Mouse (Mus musculus) kidney, embryonic 16.5 days (tissue): ENCODE measurements around the gene Gkn1. TPM values are rescaled to one million over a fixed set of nuclear protein-coding genes. Genes with fewer than 3 reads are reported as not detected.

ENCODE experiments used
- ATAC-seq: fragments of 200-750 bp; cut with Nextera tagmentation; 2 replicates; pipeline ENCODE4 v1.8.0; 2017; ENCODE audit warnings: moderate TSS enrichment; ENCODE audit not compliant: low FRiP score, low TSS enrichment
- H3K27ac ChIP-seq: fragments of 300-500 bp; sonication (generic); 2 replicates; pipeline ENCODE4 v1.5.1; 2014; ENCODE audit warnings: low read length
- H3K27me3 ChIP-seq: fragments of 300-500 bp; sonication (generic); 2 replicates; pipeline ENCODE4 v1.6.1; 2014; ENCODE audit warnings: low read length, control low read depth, mixed read lengths; ENCODE audit not compliant: insufficient read depth
- H3K36me3 ChIP-seq: fragments of 300-500 bp; sonication (generic); 2 replicates; pipeline ENCODE4 v1.6.1; 2014; ENCODE audit warnings: low read length, control low read depth, mixed read lengths; ENCODE audit not compliant: insufficient read depth
- H3K4me1 ChIP-seq: fragments of 300-500 bp; sonication (generic); 2 replicates; pipeline ENCODE4 v1.6.1; 2014; ENCODE audit warnings: low read length, control low read depth, mixed read lengths; ENCODE audit not compliant: insufficient read depth
- H3K4me2 ChIP-seq: fragments of 300-500 bp; sonication (generic); replicated peaks from 2 replicates; pipeline ENCODE4 v1.6.1; 2014; ENCODE audit warnings: low read depth, low read length
- H3K4me3 ChIP-seq: fragments of 300-500 bp; sonication (generic); 2 replicates; pipeline ENCODE4 v1.5.1; 2014; ENCODE audit warnings: mild to moderate bottlenecking, low read length
- H3K9ac ChIP-seq: fragments of 300-500 bp; sonication (generic); replicated peaks from 2 replicates; pipeline ENCODE4 v1.6.1; 2014; ENCODE audit warnings: low read length
- H3K9me3 ChIP-seq: fragments of 300-500 bp; sonication (generic); 2 replicates; pipeline ENCODE4 v1.6.1; 2016; ENCODE audit warnings: low read length, control low read depth
- WGBS: fragments of 180-500 bp; shearing (Covaris S2); extraction: QIAGEN DNeasy Blood & Tissue Kit; methylation state at CpG from one replicate; pipeline ENCODE4 v1.1.7; 2014; 5-methylcytosine and 5-hydroxymethylcytosine counted together
- polyA plus RNA-seq: library from polyadenylated mRNA; unstranded; fragments of >200 nt; fragmentation: Nextera tagmentation; extraction: Ambion mirVana; gene quantifications from 2 replicates; pipeline ENCODE4 v1.2.1, GENCODE M21; 2015

Gkn1 gene
- polyA plus RNA-seq = not detected in 2 replicates

DNA sequence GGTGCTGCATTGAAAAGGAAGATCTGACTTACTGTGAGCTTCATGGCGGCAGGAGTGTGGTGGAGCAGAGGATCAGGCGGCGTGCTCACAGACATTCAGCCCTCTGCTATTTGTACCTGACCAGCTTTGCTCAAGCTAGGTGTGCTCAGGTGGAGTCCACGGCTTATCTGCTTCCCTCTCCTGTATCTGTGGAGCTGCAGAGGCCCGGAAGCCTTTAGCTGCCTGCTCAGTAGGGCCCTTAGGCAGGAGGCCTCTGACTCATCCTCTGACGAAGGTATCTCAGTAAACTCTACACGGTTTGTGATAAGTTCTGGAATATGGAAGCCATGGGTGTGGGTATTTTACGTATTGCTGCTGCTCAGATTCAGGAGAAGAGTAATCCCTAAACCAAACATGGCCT is at the start of gene Gkn1:
Gene Gkn1 (minus strand): TSS at position 114 of the 400 bp plus-strand sequence.
- no peak for ATAC-seq
- Histone ChIP-seq H3K9me3 (no peaks in the 10 kb centered on the region), H3K9ac (no peak within 1 kb of the TSS), H3K4me2 (no peak within 1 kb of the TSS), H3K4me3 (no peak within 1 kb of the TSS), H3K27me3 (no peaks in the 10 kb centered on the region; the same call in 1 of the 2 replicates), H3K36me3 (no peaks in the 10 kb centered on the region), H3K4me1 (no peaks in the 10 kb centered on the region), H3K27ac (no peak within 1 kb of the TSS)
- WGBS = 95% methylated on average over 8 of the region's 8 CpGs

DNA sequence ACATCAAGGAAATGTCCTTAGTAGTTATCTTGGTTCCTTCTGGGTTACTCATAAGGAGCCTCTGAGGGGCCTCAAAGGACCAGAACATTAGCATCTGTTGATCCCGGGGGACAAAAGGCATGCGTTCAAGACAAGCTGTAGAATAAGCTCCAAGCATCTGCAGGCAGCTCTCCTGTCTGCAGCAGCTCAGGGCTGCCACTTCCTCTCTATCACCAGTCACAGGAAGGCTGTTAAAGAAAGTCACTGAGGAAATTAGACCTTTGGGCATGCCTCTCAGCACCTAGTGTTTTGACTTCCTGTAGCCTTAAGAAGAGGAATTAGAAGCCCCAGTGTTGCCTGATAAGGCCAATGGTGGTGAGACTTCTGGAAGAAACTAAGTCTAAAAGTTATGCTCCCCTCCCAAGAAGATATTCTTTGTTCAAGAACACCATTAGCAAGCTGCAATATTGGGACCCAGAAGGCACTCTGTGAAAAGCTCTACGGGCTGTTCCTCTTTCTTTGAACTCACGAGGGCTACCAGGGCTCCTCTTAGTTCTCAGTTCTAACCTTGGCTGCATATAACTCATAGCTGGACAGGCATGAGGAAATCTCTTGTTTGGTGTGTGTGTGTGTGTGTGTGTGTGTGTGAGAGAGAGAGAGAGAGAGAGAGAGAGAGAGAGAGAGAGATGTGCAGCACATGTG is 49.3 kb upstream of the Gkn1 start:
- H3K36me3 ChIP-seq = no peaks in the 10 kb centered on the region
- H3K4me3 ChIP-seq = no peak overlapping the region
- H3K27me3 ChIP-seq = no peaks in the 10 kb centered on the region
- H3K9ac ChIP-seq = no peak overlapping the region
- peaks cover under 1% of the 10 kb centered on the region; the same call in 1 of the 2 replicates for H3K4me1 ChIP-seq
- no peak for ATAC-seq
- no peak overlapping the region for H3K27ac ChIP-seq
- 53% methylated on average over 4 of the region's 4 CpGs for WGBS
- H3K4me2 ChIP-seq = no peak overlapping the region
- no peaks in the 10 kb centered on the region for H3K9me3 ChIP-seq

DNA sequence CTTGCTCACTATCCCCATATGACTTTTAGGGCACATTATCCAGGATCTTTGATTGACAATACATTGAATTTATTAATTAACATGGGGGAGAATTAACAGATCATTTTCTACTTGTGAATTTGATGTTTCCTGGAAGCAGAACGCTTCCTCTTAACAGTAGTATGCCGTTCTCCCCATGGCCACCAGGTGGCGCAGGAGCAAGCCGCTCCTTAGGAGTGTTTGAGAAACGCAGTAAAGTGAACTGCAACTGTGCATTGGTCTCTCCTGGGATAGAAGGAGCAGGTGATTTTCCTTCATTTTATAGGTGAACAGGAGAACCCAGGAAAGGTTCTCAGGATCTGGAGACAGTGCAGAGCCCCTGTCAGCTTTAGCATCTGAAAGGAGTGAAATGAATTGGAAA is 48.4 kb upstream of the Gkn1 start:
- Histone ChIP-seq H3K9me3 (no peaks in the 10 kb centered on the region), H3K4me1 (peaks cover 6% of the 10 kb centered on the region; the same call in 1 of the 2 replicates), H3K36me3 (no peaks in the 10 kb centered on the region), H3K4me3 (no peak overlapping the region), H3K27ac (no peak overlapping the region), H3K27me3 (no peaks in the 10 kb centered on the region), H3K4me2 (no peak overlapping the region), H3K9ac (no peak overlapping the region)
- ATAC-seq = no peak
- WGBS = 2% methylated on average over 5 of the region's 5 CpGs

DNA sequence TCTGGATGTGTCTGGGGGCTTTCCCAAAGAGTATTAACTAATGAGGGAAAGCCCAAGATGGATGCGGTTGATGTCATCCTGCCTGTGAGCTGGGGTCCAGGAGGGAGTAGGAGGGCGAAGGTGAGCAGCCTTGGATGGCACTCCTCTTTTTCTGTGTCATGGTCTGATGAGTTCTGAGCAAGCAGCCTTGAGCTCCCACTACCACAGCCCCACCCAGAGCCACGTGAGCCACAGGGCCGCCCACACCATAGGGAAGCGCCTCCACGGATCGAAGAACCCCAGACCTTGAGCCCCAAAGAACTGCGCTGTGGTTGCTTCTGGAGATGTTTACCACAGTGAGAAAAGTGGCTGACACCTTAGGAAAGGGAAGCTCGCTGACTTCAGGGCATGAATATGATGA is 44.0 kb upstream of the Gkn1 start:
- H3K36me3 ChIP-seq = no peaks in the 10 kb centered on the region
- 70% methylated on average over 9 of the region's 9 CpGs for WGBS
- H3K9ac ChIP-seq = no peak overlapping the region
- peak; percentile 65; the same call in 1 of the 2 replicates for ATAC-seq
- H3K27ac ChIP-seq = no peak overlapping the region
- H3K4me3 ChIP-seq = no peak overlapping the region
- H3K27me3 ChIP-seq = no peaks in the 10 kb centered on the region
- no peaks in the 10 kb centered on the region for H3K9me3 ChIP-seq
- no peak overlapping the region for H3K4me2 ChIP-seq
- peaks cover 12% of the 10 kb centered on the region for H3K4me1 ChIP-seq

DNA sequence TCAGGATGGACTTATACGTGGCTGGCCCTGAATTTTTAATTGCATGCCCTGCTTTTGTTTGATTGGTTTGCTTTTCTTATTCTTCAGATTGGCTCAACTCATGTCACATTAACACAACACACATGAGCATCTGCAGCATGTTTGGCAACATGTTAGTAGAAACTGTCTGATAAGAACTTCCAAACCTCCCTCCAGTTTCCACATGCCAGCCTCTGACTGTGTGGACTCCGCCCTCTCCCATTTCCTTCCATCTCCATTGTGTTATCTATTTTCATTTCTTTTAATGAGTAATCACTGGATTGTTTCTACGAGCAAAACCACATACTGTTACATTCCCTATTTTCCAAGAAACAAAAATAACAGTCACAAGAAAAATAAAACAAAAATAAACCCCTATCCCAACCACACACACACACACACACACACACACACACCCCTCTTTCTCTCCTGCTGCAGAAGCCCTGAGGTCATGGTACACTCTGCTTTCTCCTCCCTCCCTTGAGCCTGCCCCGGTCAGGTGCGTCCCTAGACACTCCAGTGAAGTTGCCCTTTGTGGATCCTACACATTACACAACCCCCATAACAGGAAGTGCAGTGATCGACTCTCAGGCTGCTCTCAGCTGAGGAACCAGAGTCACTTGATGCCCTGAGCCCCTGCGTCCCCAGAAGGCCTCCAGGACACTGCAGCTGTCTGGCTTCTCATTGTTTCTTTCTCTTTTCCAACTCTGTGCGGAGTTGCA is 42.9 kb upstream of the Gkn1 start:
- H3K27ac ChIP-seq = no peak overlapping the region
- no peak overlapping the region for H3K4me3 ChIP-seq
- H3K4me2 ChIP-seq = no peak overlapping the region
- peaks cover 14% of the 10 kb centered on the region for H3K4me1 ChIP-seq
- no peaks in the 10 kb centered on the region for H3K9me3 ChIP-seq
- no peaks in the 10 kb centered on the region for H3K36me3 ChIP-seq
- H3K9ac ChIP-seq = no peak overlapping the region
- peak; percentile 59; the same call in 1 of the 2 replicates for ATAC-seq
- no peaks in the 10 kb centered on the region for H3K27me3 ChIP-seq
- WGBS = 47% methylated on average over 8 of the region's 8 CpGs

DNA sequence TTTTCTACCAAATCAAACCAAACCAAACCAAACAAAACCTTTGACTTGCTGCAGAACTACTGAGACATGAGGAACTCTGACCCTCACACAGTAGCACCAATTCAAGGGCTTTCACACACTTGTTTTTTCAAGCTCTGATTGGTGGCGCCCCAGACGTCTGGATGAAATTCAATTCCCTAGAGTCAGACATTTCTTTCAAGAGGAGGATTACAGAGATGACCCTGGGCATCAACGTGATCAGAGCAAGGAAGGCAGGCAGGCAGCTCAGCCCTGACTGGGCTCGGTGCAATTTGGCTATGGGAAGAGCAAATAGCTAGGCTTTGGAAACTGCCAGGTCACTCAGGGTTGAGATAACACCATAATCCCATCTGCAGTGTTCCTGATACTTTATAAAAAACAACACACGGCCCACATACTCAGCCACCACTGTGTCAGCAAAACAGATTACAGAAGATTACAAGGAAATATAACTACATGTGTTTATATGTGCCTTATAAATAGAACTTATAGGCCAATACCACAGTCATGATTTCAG is 38.8 kb upstream of the Gkn1 start:
- whole genome bisulfite sequencing = 13% methylated on average over 5 of the region's 5 CpGs
- no peaks in the 10 kb centered on the region for H3K9me3 ChIP-seq
- no peak overlapping the region for H3K27ac ChIP-seq
- H3K4me3 ChIP-seq = no peak overlapping the region
- H3K4me2 ChIP-seq = no peak overlapping the region
- H3K9ac ChIP-seq = no peak overlapping the region
- no peak for ATAC-seq
- H3K36me3 ChIP-seq = no peaks in the 10 kb centered on the region
- H3K27me3 ChIP-seq = peaks cover 6% of the 10 kb centered on the region; the same call in 1 of the 2 replicates
- H3K4me1 ChIP-seq = peaks cover 11% of the 10 kb centered on the region

DNA sequence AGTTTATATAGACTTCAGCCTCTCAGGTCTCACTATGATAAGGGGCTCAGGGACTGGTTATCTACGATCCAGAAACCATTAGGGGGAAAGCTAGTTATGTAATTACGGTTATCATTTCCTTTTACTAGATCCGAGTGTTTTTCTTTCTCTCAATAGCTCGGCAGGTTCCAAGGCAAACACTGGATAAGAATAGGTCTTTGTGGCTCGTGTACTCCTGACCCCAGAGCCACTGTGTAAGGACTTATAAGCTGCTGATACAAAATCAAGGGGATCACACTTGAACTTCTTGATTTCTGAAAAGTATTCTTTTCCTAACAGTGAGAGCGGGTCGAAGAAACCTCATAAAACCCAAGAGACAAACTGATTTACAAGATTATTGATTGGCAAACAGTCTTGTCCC is 38.1 kb upstream of the Gkn1 start, which contains the start of gene Gkn3:
Gene Gkn3 (minus strand): TSS at position 59 of the 400 bp plus-strand sequence.
- no peak for ATAC-seq
- no peak within 1 kb of the TSS for H3K4me3 ChIP-seq
- H3K9me3 ChIP-seq = no peaks in the 10 kb centered on the region
- H3K4me1 ChIP-seq = peaks cover 14% of the 10 kb centered on the region; the same call in 1 of the 2 replicates
- H3K4me2 ChIP-seq = no peak within 1 kb of the TSS
- no peaks in the 10 kb centered on the region for H3K36me3 ChIP-seq
- H3K27me3 ChIP-seq = peaks cover 9% of the 10 kb centered on the region
- H3K9ac ChIP-seq = no peak within 1 kb of the TSS
- WGBS = 39% methylated on average over 7 of the region's 7 CpGs
- no peak within 1 kb of the TSS for H3K27ac ChIP-seq

DNA sequence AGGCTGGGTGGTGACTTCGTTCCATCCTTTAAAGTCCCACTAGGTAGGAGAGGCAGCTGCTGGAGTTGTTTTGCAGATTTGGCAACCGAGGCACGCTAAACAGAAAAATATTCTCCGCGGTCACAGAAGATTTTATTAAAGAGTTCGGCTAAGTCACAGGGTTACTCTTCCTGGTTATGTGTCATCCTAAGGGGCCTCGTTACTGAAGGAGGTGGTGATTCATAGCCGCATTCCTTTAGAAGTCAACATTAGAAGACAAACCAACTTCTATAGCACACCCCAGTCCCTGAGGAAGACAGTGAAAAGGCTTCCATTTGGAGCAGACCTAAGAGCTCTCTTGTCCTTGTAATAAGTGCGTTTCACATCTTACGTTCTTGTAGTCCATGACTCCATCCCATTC is 35.9 kb upstream of the Gkn1 start:
- no peak overlapping the region for H3K9ac ChIP-seq
- H3K36me3 ChIP-seq = no peaks in the 10 kb centered on the region
- 82% methylated on average over 10 of the region's 10 CpGs for WGBS
- peaks cover 25% of the 10 kb centered on the region for H3K27me3 ChIP-seq
- H3K27ac ChIP-seq = no peak overlapping the region
- no peak overlapping the region for H3K4me2 ChIP-seq
- H3K4me1 ChIP-seq = peaks cover 10% of the 10 kb centered on the region; the same call in 1 of the 2 replicates
- no peak for ATAC-seq
- H3K4me3 ChIP-seq = no peak overlapping the region
- H3K9me3 ChIP-seq = no peaks in the 10 kb centered on the region

DNA sequence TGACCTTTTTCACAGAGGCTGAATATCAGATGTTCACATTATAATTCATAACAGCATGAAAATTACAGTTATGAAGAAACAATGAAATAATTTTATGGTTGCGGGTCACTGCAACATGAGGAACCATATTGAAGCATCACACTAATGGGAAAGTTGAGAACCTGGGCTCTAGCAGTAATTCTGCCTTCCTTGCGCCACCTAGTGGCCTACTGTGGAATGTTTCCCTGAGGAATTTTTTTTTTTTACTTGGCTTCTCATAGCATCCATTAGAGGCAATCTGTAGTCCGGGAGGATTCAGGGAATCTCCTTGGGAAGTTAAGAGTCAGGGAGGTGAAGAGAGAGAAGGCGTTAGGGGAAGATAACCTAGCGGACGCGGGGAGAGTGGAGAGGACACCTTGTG is 35.5 kb upstream of the Gkn1 start:
- H3K4me3 ChIP-seq = no peak overlapping the region
- H3K9ac ChIP-seq = no peak overlapping the region
- no peaks in the 10 kb centered on the region for H3K9me3 ChIP-seq
- no peak overlapping the region for H3K27ac ChIP-seq
- WGBS = 14% methylated on average over 7 of the region's 7 CpGs
- H3K4me2 ChIP-seq = no peak overlapping the region
- ATAC-seq = no peak
- no peaks in the 10 kb centered on the region for H3K36me3 ChIP-seq
- H3K27me3 ChIP-seq = peaks cover 25% of the 10 kb centered on the region
- H3K4me1 ChIP-seq = peaks cover 10% of the 10 kb centered on the region; the same call in 1 of the 2 replicates
